Mouse (Mus musculus): Measurements from ENCODE around the gene Slc16a5. TPM values are rescaled to one million over a fixed set of nuclear protein-coding genes. Genes with fewer than 3 reads are reported as not detected.

The Slc16a5 gene
- total RNA-seq (2021) = 1 to 10 TPM in 1 of 2 experiments, not detected in 1; 5.1 TPM
- long read RNA-seq, experiment 1, partial matches to known transcripts = 0 of 9 reads
- long read RNA-seq, experiment 1, other reads (novel, unspliced or antisense) = 8 of 9 reads
- long read RNA-seq, experiment 2, partial matches to known transcripts = 0 of 1 reads
- long read RNA-seq, experiment 2, other reads (novel, unspliced or antisense) = 1 of 1 reads

- DNase-seq = no peak
- intact Hi-C loops (cut with DNase I) = no loop called here
These were observed at the start of gene Slc16a5 for GRCm38 (mm10) chr11:115462243-115462891. Gene Slc16a5 (plus strand): TSS chr11:115462474.

GRCm38 (mm10) chr11:115419531-115420237, 42.6 kb upstream of the Slc16a5 start, which contains the start of the genes Atp5h and Kctd2:
Gene Atp5h (minus strand): TSS chr11:115419962.
Gene Kctd2 (plus strand): TSS chr11:115420128.
- peak; percentile 95 to 96 for DNase-seq
- intact Hi-C loops (cut with DNase I) = loop anchor here (5.0 kb wide), 1 partner anchor 118 kb away; the partner anchor contains the start of gene Sumo2

- intact Hi-C loops (cut with DNase I) = loop anchor here (5.0 kb wide), 1 partner anchor 117 kb away; the partner anchor contains the start of gene Sumo2
- DNase-seq = peak; percentile 70 to 74
These were observed 41.7 kb upstream of the Slc16a5 start for GRCm38 (mm10) chr11:115420336-115421190.

GRCm38 (mm10) chr11:115421328-115421727, 40.9 kb upstream of the Slc16a5 start:
- intact Hi-C loops (cut with DNase I) = loop anchor here (5.0 kb wide), 1 partner anchor 116 kb away; the partner anchor contains the start of gene Sumo2
- DNase-seq = no peak

GRCm38 (mm10) chr11:115421972-115422371, 40.3 kb upstream of the Slc16a5 start:
- intact Hi-C loops (cut with DNase I) = loop anchor here (5.0 kb wide), 1 partner anchor 115 kb away; the partner anchor contains the start of gene Sumo2
- DNase-seq = no peak

GRCm38 (mm10) chr11:115423091-115423490, 39.2 kb upstream of the Slc16a5 start:
- no peak for DNase-seq
- intact Hi-C loops (cut with DNase I) = loop anchor here (5.0 kb wide), 1 partner anchor 114 kb away; the partner anchor contains the start of gene Sumo2

GRCm38 (mm10) chr11:115424666-115425065, 37.6 kb upstream of the Slc16a5 start:
- intact Hi-C loops (cut with DNase I) = loop anchor here (5.0 kb wide), 2 partner anchors 67 to 113 kb away; partner anchors contain the start of gene Sumo2
- DNase-seq = no peak

GRCm38 (mm10) chr11:115425671-115426070, 36.6 kb upstream of the Slc16a5 start:
- intact Hi-C loops (cut with DNase I) = loop anchor here (5.0 kb wide), 1 partner anchor 68 kb away; no protein-coding TSS in a partner anchor
- no peak for DNase-seq

- intact Hi-C loops (cut with DNase I) = loop anchor here (2.0 to 5.0 kb wide), 2 partner anchors 45 to 70 kb away; no protein-coding TSS in a partner anchor
- DNase-seq = peak; percentile 74 to 81
These were observed 34.6 kb upstream of the Slc16a5 start for GRCm38 (mm10) chr11:115427482-115428331.

- intact Hi-C loops (cut with DNase I) = loop anchor here (2.0 to 5.0 kb wide), 2 partner anchors 43 to 72 kb away; no protein-coding TSS in a partner anchor
- peak in 1 of 2 experiments; percentile 34 for DNase-seq
These were observed 33.0 kb upstream of the Slc16a5 start for GRCm38 (mm10) chr11:115429307-115429706.

GRCm38 (mm10) chr11:115430561-115430960, 31.7 kb upstream of the Slc16a5 start:
- intact Hi-C loops (cut with DNase I) = no loop called here
- DNase-seq = no peak

- intact Hi-C loops (cut with DNase I) = no loop called here
These were observed 29.5 kb upstream of the Slc16a5 start for GRCm38 (mm10) chr11:115432814-115433213.

GRCm38 (mm10) chr11:115433342-115433741, 28.9 kb upstream of the Slc16a5 start:
- no peak for DNase-seq
- intact Hi-C loops (cut with DNase I) = no loop called here

More at GRCm38 (mm10) chr11:115432814-115433213, 29.5 kb upstream of the Slc16a5 start:
- no peak for DNase-seq

GRCm38 (mm10) chr11:115435596-115436337, 26.5 kb upstream of the Slc16a5 start:
- peak; percentile 37 to 57 for DNase-seq

GRCm38 (mm10) chr11:115437571-115438122, 24.6 kb upstream of the Slc16a5 start:
- intact Hi-C loops (cut with DNase I) = no loop called here
- DNase-seq = no peak

More at GRCm38 (mm10) chr11:115435596-115436337, 26.5 kb upstream of the Slc16a5 start:
- intact Hi-C loops (cut with DNase I) = no loop called here

GRCm38 (mm10) chr11:115439326-115439725, 22.9 kb upstream of the Slc16a5 start:
- intact Hi-C loops (cut with DNase I) = no loop called here
- no peak for DNase-seq

- DNase-seq = no peak
- intact Hi-C loops (cut with DNase I) = no loop called here
These were observed 22.2 kb upstream of the Slc16a5 start, which contains the start of gene Trim80 for GRCm38 (mm10) chr11:115439906-115440595. Gene Trim80 (plus strand): TSS chr11:115440545.

Data from heart, postnatal 14 days (tissue).